Mouse (Mus musculus) megakaryocyte-erythroid progenitor cell, adult 5-6 weeks (primary cell): ENCODE measurements around the gene Smyd4. TPM values are rescaled to one million over a fixed set of nuclear protein-coding genes. Genes with fewer than 3 reads are reported as not detected.
A peak's percentile ranks its signal among the peaks of the same experiment; 100 is the strongest.

Experiments
- ATAC-seq: replicated peaks from 2 replicates; pipeline ENCODE4 v1.8.0; 2016; ENCODE audit warnings: mild to moderate bottlenecking, inconsistent platforms; ENCODE audit not compliant: severe bottlenecking, poor library complexity, low FRiP score, low TSS enrichment
- total RNA-seq, 2 experiments: library from RNA; stranded (forward) in 1 of 2; stranded (reverse) in 1 of 2; fragments of 200-1000, 215-1000 nt in 1 of 2; fragments of >200 nt in 1 of 2; fragmentation: Nextera tagmentation in 1 of 2; gene quantifications; 2 replicates each; pipeline ENCODE4 v1.2.3; 2014 to 2017

Gene Smyd4
- total RNA-seq (2014; fragmentation: Nextera tagmentation) (4.0 and 12.1 TPM in 2 replicates), total RNA-seq (2017) (9.2 and 16.7 TPM in 2 replicates)

DNA sequence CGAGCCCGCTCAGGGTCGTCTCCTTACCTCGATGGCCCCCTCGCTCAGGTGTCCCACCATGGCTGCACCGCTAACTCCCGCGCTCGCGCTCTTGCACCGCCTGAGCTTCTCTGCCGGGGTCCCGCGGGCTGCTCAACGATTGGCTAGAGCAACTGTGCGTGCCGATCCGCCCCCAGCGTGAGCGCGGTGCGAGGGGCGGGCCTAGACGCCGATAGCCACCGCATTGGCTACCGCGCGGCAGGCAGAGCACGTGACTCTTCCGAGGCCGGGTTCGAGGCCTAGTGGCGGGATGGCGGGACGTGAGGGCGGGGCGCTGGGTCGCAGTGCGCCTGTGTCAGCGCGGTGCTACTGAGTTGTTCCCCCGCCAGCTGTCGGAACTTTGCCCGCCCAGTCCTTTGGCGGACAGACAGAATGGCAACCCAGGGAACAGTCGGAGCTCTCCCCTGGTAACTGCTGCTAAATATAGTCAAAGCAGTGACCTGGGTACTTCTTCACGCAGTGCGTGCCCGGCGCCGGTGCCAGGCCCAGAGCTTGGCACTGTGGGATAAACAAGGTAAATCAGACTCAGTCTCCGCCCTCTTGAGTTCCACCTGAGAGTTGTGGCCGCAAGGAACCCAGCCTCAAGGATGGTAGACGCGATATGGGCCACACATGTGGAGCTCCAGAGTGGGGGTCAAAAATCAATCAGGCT is at the start of gene Smyd4, which contains the start of gene Rpa1:
TSS of gene Smyd4 (plus strand) at position 235 of the 691 bp plus-strand sequence.
TSS of gene Rpa1 (minus strand) at position 126 of the 691 bp plus-strand sequence.
- ATAC-seq = peak; percentile 99

DNA sequence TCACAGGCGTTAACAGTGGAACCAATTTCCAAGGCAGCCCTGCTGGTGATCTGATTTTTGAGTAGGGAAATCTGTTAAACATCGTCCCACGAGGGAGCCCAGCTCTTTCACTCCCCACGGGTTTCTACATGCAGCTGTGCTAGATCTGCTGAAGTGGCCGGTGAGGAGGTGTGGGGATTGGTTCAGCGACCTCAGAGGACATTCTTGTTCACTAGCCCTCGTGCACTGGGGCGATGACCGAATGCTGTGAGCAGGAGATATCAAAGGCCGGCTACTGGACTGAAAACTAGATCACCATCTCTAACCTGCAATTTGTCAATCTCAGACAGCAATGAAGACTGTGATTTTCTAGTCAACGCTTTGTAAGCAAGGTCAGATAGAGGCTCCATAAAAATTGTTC is 49.7 kb upstream of the Smyd4 start:
- ATAC-seq = no peak

DNA sequence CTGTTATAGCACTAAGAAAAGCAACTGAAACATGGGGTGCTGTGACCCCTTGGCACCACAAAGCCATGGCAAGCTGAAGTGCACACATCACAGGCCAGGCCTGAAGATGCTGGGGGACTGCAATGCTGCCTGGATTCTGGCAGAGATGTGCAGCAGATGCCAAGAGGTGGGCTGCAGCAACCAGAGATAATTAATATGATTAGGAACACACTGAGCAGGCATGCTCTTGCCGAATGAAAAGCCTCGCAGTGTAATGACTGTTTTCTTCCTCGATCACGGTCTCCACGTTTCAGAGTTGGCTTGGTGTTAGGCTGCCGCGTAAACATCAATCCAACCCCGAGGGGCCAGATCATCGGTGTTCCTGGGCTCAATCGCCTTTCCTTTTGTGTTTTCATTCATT is 48.4 kb upstream of the Smyd4 start:
- no peak for ATAC-seq

DNA sequence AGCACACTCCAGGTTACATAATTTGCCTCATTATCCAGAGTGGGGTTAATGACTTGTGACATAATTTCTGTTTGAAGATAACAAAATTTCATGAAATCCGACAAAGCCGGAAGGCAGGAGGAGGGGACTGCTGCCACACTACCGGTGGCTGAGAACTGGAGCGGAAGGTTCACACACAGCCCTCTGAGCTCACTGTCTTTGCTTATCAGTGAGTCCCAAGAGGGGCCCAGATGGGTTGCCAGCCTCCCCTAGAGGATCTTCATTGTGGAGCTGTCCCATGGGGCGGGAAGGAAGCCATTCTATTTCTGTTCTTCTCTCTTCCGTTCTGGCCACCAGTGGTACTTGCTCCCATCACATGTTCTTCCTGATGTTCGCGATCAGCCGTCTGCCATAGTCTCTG is 47.3 kb upstream of the Smyd4 start:
- no peak for ATAC-seq

DNA sequence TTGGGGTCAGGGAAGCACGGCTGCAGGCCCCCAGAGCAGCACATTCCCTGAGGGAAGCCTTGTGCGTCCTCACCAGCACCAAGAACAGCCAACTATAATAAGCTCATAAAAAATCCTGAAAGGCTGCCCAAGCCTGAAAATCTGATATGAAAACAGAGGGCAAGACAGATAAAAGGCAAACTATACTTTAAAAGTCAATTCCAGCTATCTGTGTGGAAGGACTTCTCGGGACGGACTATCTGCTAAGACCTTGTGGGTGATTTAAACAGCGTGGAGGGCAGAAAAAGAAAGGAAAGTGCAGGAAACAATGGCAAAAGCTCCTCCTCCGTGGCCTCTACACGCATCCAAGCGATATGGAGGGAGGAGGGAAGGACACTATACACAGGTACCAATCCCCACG is 43.4 kb upstream of the Smyd4 start:
- ATAC-seq = no peak; the same call in 1 of the 2 replicates

DNA sequence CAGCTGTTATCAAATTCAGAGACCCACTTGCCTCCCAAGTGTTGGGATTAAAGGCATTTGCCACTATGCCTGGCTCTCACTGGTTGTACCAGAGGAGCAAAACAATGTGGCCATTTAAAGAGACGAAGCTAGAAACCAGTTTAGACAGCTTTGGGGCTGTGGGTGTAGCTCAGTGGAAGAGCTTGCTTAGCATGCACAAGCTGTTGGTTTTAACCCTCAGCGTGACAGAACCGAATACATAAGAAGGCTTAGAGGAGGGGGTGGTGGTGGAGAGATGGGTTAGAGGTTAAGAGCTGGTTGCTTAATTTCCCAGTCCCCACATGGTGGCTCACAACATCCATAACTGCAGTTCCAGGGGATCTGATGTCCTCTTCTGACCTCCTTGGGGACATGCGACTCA is 39.6 kb upstream of the Smyd4 start:
- no peak for ATAC-seq

DNA sequence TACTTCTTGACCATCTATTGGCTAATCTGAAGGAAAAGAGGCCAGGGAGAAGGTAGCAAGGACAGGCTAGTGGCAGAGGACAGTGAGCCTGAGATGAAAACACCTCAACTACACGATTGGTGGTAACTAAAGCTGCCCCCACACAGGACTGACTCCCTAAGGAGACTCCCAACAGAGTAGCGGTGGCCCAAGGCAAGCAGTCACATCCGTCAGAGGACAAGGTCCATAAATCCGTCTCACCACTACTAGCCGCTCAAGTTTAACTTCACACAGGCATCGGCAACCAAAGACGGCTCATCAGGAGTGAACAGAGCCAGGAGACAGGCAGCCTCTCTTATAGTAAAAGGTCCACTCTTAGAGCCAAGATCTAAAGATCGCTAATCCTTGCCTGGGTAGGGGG is 37.4 kb upstream of the Smyd4 start:
- ATAC-seq = no peak

DNA sequence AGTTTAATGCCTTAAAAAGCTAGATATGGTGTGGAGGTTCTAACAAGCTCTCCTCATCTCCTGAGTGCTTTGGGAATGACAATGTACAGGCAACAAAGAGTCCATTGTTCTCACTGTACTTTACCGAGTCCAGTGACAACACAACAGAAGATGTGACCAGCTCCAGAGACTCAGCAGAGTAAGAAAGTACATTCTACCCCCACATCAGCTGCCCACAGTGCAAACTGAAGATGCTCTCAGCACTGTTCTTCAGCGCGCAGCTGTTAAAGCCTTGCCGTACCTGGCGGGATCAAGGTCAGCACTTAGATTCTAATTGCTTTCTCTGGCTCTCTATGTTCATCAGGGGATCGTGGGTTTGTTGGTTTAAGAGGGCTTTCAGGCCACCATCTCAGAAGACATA is 36.5 kb upstream of the Smyd4 start:
- ATAC-seq = no peak

DNA sequence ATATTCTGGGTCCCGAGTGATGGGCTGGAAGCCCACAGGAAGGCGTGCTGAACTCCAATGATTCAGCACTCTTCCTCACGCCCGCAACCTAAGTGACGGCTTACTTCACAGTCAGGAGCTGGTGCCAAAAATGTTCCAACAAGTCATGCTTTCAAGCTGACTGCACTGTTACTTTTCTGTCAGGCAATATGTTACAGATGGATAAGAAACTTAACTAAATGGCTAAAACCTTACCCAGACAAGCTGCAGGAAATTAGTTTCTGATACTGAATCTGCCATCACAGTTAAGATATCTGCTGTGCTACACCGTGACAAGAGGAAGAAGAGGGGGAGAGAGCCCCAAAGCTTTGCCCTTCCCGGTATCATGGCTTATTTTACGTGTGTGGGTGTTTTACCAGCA is 34.4 kb upstream of the Smyd4 start:
- peak; percentile 94 for ATAC-seq

DNA sequence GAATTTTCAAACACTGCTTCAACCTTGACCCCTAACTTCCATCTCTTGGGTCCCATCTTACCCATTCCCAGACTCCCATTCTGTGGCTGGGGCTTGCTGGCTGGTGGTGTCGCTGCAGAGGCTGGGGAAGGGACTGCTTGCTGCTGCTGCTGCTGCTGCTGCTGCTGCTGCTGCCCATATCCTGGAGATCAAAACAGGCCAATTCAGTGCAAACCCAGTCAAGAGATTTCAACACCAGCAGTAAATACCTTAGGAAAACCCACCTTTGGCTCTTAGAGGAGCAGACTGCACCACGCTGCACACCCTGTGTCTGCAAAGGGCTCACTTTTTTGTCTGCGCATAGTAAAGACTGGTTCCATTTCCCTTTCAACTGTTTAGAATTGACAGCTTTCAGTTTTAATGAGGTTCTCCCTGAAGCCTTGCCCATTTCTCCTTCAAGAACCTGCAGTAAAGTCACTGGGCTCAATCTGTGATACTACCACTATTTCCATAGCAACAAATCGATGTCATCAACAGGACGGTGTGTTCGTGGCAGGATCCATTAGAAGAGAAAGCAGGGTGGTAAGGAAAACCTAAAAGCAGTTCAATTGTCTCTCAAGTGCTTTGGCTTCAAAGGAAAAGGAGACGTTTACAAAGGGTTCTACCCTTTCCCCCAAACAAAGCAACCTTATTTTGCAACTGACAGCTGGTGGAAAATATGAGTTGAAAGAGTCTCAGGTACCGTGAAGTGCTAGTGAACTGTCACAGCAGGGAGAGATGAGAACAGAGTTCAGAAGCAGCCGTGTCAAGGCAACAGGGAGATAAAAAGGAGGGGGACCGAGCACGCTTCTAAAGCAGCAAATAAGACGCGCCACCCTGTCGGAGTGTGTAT is 29.6 kb upstream of the Smyd4 start:
- ATAC-seq = no peak

DNA sequence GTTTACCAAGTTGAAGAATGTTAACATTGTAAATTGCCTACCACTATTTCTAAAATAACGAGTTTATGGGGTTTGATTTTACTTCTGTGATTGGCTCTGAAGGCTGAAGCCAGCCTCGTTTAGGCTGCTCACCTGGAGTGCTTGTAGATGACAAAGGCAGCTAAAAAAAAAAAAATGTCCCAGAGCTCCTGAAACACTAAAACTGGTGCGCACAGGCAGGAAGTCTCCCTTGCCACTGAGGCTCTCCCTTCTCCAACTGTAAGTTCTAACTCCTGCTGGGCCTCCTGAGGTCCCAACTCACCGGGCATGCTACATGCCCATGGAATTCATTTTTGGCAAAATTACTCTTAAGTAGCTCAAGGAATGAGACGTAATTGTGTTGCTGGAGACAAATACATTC is 29.0 kb upstream of the Smyd4 start:
- ATAC-seq = no peak

DNA sequence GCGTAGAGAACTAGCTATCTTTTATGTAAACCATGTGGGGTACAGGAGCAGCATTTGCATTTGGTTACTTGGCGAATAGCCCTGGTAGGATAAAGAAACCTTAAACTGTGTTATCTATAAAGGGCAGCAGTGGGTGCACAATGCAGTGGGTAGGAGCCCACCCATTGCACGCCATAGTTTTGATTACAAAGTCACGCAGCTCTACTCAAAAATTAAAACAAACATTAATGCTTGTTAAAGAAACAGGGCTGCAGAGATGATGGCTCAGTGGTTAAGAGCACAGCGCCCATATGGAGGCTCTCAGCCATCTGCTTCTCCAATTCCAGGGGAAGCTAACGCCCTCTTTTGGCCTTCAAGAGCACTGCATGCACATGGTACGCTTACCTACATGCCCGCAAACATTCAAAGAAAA is 24.9 kb upstream of the Smyd4 start:
- peak; percentile 90 for ATAC-seq

DNA sequence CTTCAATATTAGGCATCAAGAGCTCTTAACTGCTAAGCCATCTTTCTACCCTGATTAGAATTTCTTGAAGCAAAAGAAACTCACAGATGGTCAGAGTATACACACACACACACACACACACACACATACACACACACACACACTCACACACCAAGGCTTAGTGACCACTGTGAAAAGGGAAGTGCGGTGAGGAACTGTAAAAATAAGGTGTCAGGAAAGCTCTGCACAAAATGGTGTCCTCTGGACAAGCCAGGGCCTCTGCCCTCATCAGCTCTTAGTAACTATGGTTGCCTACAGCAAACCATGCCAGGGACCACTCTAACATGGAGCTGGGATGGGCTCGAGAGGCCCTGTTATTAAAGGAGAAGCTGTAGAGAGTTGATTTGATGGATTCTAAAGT is 23.8 kb upstream of the Smyd4 start:
- no peak for ATAC-seq

DNA sequence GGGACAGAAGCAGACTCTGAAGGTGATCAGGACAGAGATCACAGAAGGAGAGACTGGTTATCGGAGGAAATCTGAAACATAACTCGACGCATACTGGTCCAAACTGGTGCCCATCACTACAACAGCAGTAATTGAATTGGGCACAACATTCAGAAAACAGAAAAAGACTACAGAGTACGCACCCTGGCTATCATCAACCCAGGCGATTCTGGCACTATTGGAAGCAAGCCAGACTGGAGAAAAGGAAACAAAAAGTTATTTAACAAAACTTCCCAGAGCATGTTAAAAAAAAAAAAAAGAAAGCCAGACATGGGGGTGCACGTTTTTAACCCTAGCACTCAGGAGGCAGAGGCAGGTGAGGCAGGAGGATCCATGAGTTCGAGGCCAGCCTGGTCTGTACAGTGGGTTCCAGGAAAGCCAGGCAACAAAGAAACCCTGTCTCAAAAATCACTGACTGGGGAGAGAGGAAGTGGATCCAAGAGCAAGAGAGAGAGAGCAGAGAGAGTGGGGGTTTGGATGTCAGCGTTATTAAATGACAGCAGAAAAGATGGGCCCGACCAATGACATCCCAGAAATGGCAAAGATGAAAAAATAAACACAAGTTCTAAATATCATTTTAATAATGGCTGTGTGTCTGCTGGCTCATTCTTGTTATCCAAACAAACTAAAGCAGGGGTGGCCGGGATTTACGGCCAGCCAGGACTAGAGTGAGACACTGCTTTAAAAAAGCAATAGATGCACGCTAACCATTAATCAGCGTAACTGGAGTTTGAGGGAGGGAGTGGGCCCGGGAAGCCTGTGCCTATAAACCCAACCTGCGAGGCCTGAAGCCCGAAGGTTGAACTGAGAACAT is 22.9 kb upstream of the Smyd4 start:
- ATAC-seq = no peak

DNA sequence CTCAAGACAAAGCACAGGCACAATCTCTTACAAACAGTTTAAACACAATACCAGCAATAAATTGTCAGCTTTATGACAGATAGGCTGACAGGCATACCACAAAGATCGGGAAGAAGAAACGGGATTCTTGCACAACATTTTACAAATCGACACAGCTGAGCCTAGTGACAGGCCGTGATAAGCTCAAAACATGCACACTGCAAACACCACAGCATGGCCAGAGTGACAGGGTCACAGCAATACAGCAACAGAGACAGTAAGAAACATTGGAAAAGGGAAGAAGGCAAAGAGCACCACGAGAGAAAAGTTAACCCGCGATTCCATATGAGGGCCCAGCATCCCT is 22.3 kb upstream of the Smyd4 start:
- ATAC-seq = no peak

DNA sequence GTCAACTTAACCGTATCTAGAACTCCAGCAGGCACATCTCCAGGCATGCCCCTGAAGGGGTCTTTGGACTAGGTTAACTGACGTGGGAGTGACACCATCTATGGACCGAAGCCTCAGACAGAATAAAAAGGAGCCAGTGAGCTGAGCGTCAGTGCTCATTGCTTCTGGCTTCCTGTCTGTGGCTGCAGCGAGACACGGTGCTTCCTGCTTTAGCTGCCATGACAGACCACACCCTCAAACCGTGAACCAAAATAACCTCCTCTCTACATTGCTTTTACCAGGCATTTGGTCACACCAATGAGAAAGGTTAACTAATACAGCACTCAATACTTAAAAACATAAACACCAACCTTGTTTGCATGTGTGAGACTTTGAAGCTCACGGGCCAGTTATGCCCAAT is 11.6 kb upstream of the Smyd4 start:
- ATAC-seq = peak; percentile 58

DNA sequence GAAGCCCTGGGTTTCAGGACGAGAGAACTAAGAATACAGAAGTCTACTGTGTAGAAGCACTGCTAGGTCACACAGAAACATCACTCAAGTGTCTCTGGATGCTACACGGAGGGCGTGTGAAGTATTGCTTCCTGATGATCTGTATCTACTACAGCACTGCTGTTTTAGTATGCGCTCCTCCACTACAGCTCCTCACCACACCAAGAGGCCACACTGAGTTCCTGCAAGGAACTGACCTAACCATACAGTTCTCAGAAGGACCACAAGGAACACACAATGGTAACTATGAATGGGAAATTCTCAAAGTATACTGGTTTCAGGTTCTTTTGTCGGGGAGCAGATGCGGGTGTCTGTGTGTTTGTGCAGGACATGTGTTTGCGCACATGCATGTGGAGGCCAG is 11.0 kb upstream of the Smyd4 start:
- ATAC-seq = peak; percentile 63

DNA sequence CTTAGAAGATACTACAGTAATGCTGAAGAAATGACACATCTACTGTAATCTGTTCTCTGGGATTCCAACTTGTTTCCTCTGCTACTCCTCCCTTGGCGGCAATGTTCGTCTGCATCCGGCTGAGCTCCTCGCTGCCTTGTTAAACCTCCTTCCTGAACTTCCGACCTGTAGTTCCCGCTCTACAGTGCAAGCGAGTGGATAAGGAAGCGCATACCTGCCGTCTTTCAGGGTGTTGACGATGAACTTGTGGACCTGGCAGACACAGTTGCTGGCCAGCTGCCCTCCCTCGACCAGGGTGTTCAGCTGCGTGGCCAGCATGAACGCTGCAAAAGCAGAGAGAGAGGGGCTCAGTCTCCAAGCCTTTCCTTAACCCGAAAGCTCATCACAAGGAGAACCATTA is 8.2 kb upstream of the Smyd4 start:
- ATAC-seq = no peak

DNA sequence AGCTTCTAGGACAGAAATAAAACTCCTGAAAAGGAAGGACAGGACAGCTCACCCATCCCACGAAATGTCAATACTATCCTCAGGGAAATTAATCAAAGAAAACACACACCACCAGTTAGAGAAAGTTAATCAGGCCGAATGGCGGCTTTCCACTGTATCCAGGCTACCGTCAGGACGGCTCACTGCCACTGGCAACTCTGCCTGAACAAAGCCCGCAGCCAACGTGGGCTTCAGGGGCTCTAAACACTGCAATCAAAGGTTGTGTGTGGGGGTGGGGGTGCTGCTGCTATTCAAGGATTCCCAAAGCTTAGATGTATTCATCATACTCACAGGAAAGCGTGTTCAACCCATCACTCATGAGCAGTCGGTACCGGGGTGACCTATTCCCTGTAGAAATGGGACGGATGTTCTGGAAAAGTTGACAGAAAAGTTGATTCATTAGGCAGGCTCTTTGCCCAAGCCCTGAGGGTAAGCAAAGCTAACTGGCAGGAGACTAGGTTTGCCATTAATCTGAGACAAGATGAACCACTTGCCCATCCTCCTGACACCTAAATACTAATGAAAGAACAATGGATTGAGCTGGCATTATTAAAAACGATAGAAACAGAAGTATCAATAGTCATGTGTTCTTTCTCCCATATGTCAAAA is 7.4 kb upstream of the Smyd4 start:
- no peak for ATAC-seq

DNA sequence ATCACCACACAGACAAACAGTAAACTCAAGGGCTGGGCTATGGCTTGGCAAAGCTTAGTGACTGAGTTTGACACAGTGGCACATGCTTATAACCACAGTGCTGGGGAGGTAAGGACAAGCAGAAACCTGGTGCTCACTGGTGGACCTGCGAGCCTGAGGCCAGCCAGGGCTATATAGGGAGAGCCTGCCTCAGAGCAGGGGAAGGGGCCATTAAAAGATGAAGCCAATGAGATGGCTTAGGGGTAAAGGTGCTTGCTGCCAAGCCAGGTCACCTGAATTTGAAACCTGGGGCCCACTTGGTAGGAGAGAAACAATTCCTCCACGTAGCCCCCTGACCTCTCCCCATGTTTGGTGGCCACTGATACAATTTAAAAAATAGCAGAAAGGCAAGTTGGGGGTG is 5.1 kb upstream of the Smyd4 start:
- no peak for ATAC-seq
